Mouse (Mus musculus): ENCODE results near the gene Arsb.

- no peak for TF ChIP-seq CTCF (conservative IDR thresholded peaks at IDR 0.05; ENCODE audit: low read length)
- TF ChIP-seq POU5F1 (IDR thresholded peaks at IDR 0.05; ENCODE audit: borderline replicate concordance, low read length), result no peak
Measured at GRCm38 (mm10) chr13:93984521-93984920, 213.1 kb downstream of the Arsb start.
